Mouse (Mus musculus): ENCODE results near the gene Wls.

Gene Wls

DNA sequence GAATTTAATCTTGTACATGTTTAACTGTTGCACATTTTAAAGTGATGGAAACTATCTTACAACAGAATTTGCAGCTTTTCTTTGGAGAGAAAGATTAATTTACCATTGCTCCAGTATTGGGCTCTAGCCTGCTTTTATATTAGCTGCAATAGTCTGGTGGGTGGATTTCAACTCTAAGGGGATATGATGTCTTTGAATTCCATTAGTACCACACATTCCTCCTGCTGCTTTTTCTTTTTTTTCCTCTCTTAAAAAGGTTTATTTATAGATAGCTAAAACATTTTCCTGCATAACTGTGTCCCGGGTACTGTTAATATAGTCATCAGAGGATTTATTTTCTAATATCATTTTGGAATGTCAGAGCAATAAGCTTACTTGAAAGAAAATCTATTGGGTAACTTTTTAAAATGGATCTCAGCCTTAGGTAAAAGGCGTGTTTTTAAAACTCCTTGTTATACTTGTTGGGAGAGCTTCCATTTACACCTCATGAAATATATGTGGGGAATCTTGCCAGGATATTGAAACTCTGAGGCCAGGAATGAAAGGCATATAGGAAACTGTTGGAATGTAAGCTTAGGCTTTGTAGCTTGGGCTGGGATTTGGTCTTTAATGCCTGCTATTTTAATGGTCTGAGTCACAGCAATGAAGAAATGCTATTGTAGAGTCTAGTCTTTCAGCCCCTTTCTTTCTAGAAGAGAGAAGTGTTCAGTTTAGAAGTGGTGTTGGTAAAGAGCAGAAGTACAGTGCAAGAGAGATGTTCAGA lies 78.0 kb downstream of the Wls start:
- DNase-seq (ENCODE audit: extremely low read depth, low read depth): no peak

All from MEL-GATA-1-ER (cell line).